Mouse (Mus musculus): ENCODE results near the gene Gm44503.

- TF ChIP-seq EP300 (IDR thresholded peaks at IDR 0.05; ENCODE audit: low read depth), result no peak
- TF ChIP-seq CTCF (IDR thresholded peaks at IDR 0.05; ENCODE audit: low read depth), result no peak
These were observed 14.3 kb downstream of the Gm44503 start for GRCm38 (mm10) chr9:72972984-72973383.
